Mouse (Mus musculus): ENCODE measurements around the gene Ephb1.

DNA sequence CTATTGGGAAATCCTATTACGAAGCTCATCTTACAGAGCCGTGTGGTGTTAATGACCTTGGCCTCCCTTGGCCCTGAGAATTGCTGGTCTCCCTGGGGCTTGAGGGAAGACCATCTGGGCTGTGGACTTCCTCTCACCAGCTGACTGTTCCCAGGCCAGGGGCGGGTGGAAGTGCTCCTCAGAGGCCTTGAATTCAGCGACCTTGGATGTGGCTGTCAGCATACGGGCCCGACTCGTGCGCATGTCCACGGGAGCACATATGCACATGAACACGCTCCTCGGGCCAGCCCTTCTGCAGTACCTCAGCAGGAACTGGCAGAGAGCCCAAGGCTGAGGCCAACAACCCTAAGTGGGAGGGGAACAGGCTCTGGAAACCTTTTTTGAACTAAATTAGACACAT is 165.1 kb downstream of the Ephb1 start:
- TF ChIP-seq CTCF (IDR thresholded peaks at IDR 0.05), result no peak
- TF ChIP-seq EP300 (IDR thresholded peaks at IDR 0.05), result no peak
